Mouse (Mus musculus): ENCODE results near the gene Slc9a7.

DNA sequence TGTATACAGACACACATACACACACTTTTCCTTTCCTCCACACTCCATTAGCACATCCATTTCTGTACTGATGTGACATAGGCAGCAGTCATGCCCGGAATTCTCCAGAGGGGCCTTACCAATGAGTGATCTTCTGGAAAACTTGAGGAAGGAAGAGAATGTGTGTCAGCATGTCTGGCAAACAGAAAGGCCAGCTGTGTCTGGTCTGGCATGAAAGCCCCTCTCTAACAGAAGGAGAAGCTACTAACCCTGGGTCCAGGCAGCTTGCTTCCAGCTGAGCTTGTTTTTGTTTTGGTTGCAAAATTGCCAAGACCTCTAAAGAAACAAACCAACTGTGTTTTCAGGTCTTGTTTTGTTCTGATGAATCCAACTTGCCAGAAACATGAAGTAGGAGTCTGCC is 162.1 kb downstream of the Slc9a7 start:
- no peak for TF ChIP-seq CTCF (conservative IDR thresholded peaks at IDR 0.05 in 1 of 2, IDR thresholded peaks at IDR 0.05 in 1 of 2; ENCODE audit: low read depth in 2 of 2, low read length in 2 of 2)
- TF ChIP-seq MAX (IDR thresholded peaks at IDR 0.05; ENCODE audit: low read length) = no peak
- TF ChIP-seq POLR2A (IDR thresholded peaks at IDR 0.05; ENCODE audit: low read depth, low read length) = no peak
- no peak for TF ChIP-seq EP300 (IDR thresholded peaks at IDR 0.05; ENCODE audit: low read length)
- TF ChIP-seq GABPA (IDR thresholded peaks at IDR 0.05; ENCODE audit: insufficient replicate concordance, low read depth, low read length) = no peak
- no peak for TF ChIP-seq TBP (conservative IDR thresholded peaks at IDR 0.05; ENCODE audit: low read depth, low read length)
- TF ChIP-seq SMC3 (IDR thresholded peaks at IDR 0.05; ENCODE audit: low read depth, low read length) = no peak
- TF ChIP-seq MXI1 (IDR thresholded peaks at IDR 0.05; ENCODE audit: low read depth, low read length) = no peak
- no peak for TF ChIP-seq ZNF384 (IDR thresholded peaks at IDR 0.05; ENCODE audit: low read depth, low read length)
